Comparison of ENCODE assay signal across 1 mouse cellular context in genomic region chr7:127262218-127262961, GRCm38 (mm10).
TF ChIP-seq lines count a peak whose summit lies in the region.

No protein-coding gene starts in this region.

TF ChIP-seq in MEL, 35 proteins besides CTCF, POLR2A, EP300 and RAD21 (continued from another document):
- TF ChIP-seq BHLHE40 (IDR thresholded peaks at IDR 0.05; ENCODE audit: borderline replicate concordance, low read depth, low read length) (no peak), TAL1 (IDR thresholded peaks at IDR 0.05; ENCODE audit: low read length) (peak; percentile 74), GATA1 (IDR thresholded peaks at IDR 0.05; ENCODE audit: low read depth, low read length) (peak; percentile 71), USF2 (IDR thresholded peaks at IDR 0.05; ENCODE audit: borderline replicate concordance in 1 of 2, insufficient read depth in 1 of 2, low read depth in 1 of 2, low read length in 2 of 2) (no peak), ZKSCAN1 (IDR thresholded peaks at IDR 0.05; ENCODE audit: low read depth, low read length) (no peak), ETS1 (IDR thresholded peaks at IDR 0.05; ENCODE audit: low read depth, low read length) (peak; percentile 54; the same call in 1 of the 2 replicates), ZNF384 (IDR thresholded peaks at IDR 0.05; ENCODE audit: low read depth, low read length) (no peak), USF1 (IDR thresholded peaks at IDR 0.05; ENCODE audit: low read depth, low read length) (no peak), TCF12 (IDR thresholded peaks at IDR 0.05; ENCODE audit: low read depth, low read length) (peak; percentile 89), RCOR1 (IDR thresholded peaks at IDR 0.05; ENCODE audit: low read depth, low read length) (peak; percentile 84)
